Mouse (Mus musculus) lung, postnatal 0 days (tissue): ENCODE measurements around the gene Pomgnt2. TPM values are rescaled to one million over a fixed set of nuclear protein-coding genes. Genes with fewer than 3 reads are reported as not detected.

Source experiments
- ATAC-seq: fragments of 200-750 bp; cut with Nextera tagmentation; 2 replicates; pipeline ENCODE4 v1.8.0; 2017; ENCODE audit warnings: moderate library complexity
- DNase-seq: peaks from one replicate; pipeline ENCODE4 v3.0.0-alpha.2; 2016; ENCODE audit warnings: low spot score
- H3K27ac ChIP-seq: fragments of 300-500 bp; sonication (generic); 2 replicates; pipeline ENCODE4 v1.5.1; 2014; ENCODE audit warnings: antibody characterized with exemption, mild to moderate bottlenecking, low read length, mixed read lengths
- H3K27me3 ChIP-seq: fragments of 300-500 bp; sonication (generic); replicated peaks from 2 replicates; pipeline ENCODE4 v1.6.1; 2014; ENCODE audit warnings: low read length, mixed read lengths; ENCODE audit not compliant: insufficient read depth
- H3K36me3 ChIP-seq: fragments of 300-500 bp; sonication (generic); 2 replicates; pipeline ENCODE4 v1.6.1; 2014; ENCODE audit warnings: low read length, mixed read lengths; ENCODE audit not compliant: insufficient read depth
- H3K4me1 ChIP-seq: fragments of 300-500 bp; sonication (generic); 2 replicates; pipeline ENCODE4 v1.6.1; 2014; ENCODE audit warnings: antibody characterized with exemption, low read depth, low read length, mixed read lengths; ENCODE audit not compliant: insufficient read depth
- H3K4me2 ChIP-seq: fragments of 300-500 bp; sonication (generic); replicated peaks from 2 replicates; pipeline ENCODE4 v1.6.1; 2014; ENCODE audit warnings: low read depth, mild to moderate bottlenecking, low read length, moderate library complexity, mixed read lengths
- H3K4me3 ChIP-seq: fragments of 300-500 bp; sonication (generic); 2 replicates; pipeline ENCODE4 v1.5.1; 2014; ENCODE audit warnings: low read depth, low read length
- H3K9ac ChIP-seq: fragments of 300-500 bp; sonication (generic); replicated peaks from 2 replicates; pipeline ENCODE4 v1.6.1; 2014; ENCODE audit warnings: low read depth, mild to moderate bottlenecking
- H3K9me3 ChIP-seq: fragments of 300-500 bp; sonication (generic); 2 replicates; pipeline ENCODE4 v1.6.1; 2016; ENCODE audit warnings: low read length, mixed read lengths
- CTCF ChIP-seq: IDR thresholded peaks from 2 replicates; pipeline ENCODE4 v1.5.1; 2016; ENCODE audit warnings: antibody characterized with exemption, mild to moderate bottlenecking
- EP300 ChIP-seq: IDR thresholded peaks from 2 replicates; pipeline ENCODE4 v1.6.1; 2016; ENCODE audit warnings: antibody characterized with exemption, mild to moderate bottlenecking, control low read depth
- WGBS: fragments of 180-500 bp; shearing (Covaris S2); extraction: QIAGEN DNeasy Blood & Tissue Kit; methylation state at CpG from one replicate; pipeline ENCODE4 v1.1.7; 2014; 5-methylcytosine and 5-hydroxymethylcytosine counted together
- polyA plus RNA-seq: library from polyadenylated mRNA; unstranded; fragments of >200 nt; fragmentation: Nextera tagmentation; extraction: Ambion mirVana; gene quantifications from 2 replicates; pipeline ENCODE4 v1.2.1, GENCODE M21; 2015

Gene Pomgnt2
- polyA plus RNA-seq, 1 experiment from 2014 or later, result 4.3 TPM

- no peak overlapping the region for H3K27ac ChIP-seq
- H3K4me2 ChIP-seq, result no peak overlapping the region
- no peak for TF ChIP-seq CTCF
- TF ChIP-seq EP300, result no peak
- H3K27me3 ChIP-seq, result no peaks in the 10 kb centered on the region
- H3K4me3 ChIP-seq, result no peak overlapping the region
- no peak overlapping the region for H3K9ac ChIP-seq
- WGBS, result 48% methylated on average over 3 of the region's 3 CpGs
- H3K9me3 ChIP-seq, result no peaks in the 10 kb centered on the region
- no peaks in the 10 kb centered on the region for H3K4me1 ChIP-seq
- ATAC-seq (no peak), DNase-seq (no peak)
- no peaks in the 10 kb centered on the region for H3K36me3 ChIP-seq
Observed at GRCm38 (mm10) chr9:121993047-121993446, 3.9 kb downstream of the Pomgnt2 start.

GRCm38 (mm10) chr9:121991041-121991440 lies 5.9 kb downstream of the Pomgnt2 start:
- Histone ChIP-seq H3K9me3 (no peaks in the 10 kb centered on the region), H3K9ac (no peak overlapping the region), H3K4me2 (no peak overlapping the region), H3K27me3 (no peaks in the 10 kb centered on the region), H3K4me1 (no peaks in the 10 kb centered on the region), H3K36me3 (no peaks in the 10 kb centered on the region), H3K4me3 (no peak overlapping the region), H3K27ac (no peak overlapping the region)
- WGBS, result 55% methylated on average over 5 of the region's 5 CpGs
- no peak for ATAC-seq
- no peak for DNase-seq
- TF ChIP-seq CTCF, result no peak
- no peak for TF ChIP-seq EP300

DNA sequence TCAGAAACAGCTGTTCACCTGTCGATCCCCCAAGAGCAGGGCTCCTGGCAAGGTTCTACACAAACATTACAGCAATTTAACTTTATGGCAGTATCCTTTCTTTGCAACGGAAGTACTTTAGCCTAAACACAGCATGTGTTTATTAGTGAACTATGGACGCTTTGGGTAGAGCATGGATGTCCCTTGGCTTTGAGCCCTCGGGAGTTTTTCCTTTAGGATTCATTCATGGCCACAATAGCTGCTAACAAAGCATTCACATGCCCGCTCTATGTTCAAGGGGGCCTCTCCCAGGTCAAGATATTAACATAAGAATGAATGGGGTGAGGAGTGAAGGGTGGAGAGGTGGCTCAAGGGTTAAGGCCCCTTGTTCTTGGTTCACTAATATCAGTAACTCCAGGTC lies 7.4 kb downstream of the Pomgnt2 start:
- 55% methylated on average over 5 of the region's 5 CpGs for WGBS
- Histone ChIP-seq H3K4me2 (no peak overlapping the region), H3K4me3 (no peak overlapping the region), H3K36me3 (no peaks in the 10 kb centered on the region), H3K27me3 (no peaks in the 10 kb centered on the region), H3K9me3 (no peaks in the 10 kb centered on the region), H3K27ac (no peak overlapping the region), H3K9ac (no peak overlapping the region), H3K4me1 (no peaks in the 10 kb centered on the region)
- TF ChIP-seq CTCF (no peak), EP300 (no peak)
- ATAC-seq (no peak), DNase-seq (no peak)

DNA sequence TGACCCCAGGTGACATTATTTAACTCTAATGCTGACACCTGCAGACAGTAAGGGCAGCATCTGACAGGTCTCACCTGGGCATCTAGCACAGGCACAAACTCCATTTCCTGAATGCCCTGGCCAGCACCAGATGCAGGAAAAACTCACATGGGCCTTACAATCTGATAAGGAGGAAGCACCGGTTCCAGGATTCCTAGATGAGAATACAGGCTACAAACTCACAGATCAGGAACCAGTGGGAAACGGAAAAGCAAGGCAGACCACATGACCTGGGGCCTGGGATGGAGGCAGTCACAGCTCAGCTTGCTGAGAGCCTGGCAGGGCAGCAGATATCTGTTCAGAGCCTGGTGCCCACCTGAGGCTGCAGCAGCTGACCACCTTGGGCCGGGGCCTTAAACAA lies 8.0 kb downstream of the Pomgnt2 start:
- Histone ChIP-seq H3K4me3 (no peak overlapping the region), H3K9me3 (no peaks in the 10 kb centered on the region), H3K9ac (no peak overlapping the region), H3K27me3 (no peaks in the 10 kb centered on the region), H3K4me2 (no peak overlapping the region), H3K36me3 (no peaks in the 10 kb centered on the region), H3K27ac (no peak overlapping the region), H3K4me1 (no peaks in the 10 kb centered on the region)
- TF ChIP-seq CTCF (no peak), EP300 (no peak)
- 62% methylated on average over 3 of the region's 3 CpGs for WGBS
- no peak for DNase-seq
- ATAC-seq, result no peak

DNA sequence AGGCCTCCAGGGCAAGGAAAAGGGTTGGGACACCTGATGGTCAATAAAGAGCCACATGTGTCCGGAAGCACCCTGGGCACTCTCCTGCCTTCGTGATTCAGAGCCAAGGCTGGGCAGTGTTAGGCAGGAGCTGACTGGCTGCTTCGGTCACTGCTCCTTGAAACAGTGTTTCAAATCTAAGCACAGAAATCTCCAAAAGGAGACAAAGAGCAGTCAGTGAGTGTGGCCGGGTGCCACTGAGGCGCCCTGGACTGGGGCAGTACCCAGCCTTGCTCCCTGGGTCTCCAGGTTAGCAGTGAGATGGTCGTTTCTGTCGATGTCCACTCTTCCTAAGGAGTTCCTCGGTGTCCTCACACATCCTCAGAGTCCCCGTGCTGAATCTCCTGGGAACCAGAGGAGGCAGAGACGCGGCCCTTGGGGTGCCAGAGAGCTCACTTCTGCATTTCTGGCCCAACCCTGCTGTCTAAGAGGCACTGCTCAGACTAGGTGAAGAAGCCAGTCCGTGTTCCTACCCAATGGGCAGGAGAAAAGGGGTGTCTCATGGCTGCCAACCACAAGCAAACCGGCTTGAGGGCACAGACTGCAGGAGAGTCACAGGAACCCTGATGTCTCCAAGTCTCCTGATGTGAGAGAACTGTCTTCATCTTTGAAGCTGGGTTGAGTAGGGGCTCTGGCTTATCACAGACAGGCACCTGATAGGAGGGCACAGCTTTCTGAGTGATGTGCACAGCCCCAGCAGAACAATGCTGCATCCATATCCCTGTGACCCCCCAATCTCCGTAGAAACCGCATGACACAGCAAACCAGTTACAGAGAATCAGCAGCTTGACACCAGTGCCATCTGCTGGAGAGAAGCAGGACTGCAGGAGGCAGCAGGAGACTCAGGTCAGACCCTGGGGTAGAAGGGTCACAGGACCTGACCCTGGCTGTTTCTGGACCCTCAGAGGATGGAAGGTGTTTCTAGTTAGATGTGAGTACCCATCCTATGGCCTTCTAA lies 12.1 kb downstream of the Pomgnt2 start:
- no peak overlapping the region for H3K27ac ChIP-seq
- H3K9me3 ChIP-seq, result no peaks in the 10 kb centered on the region
- 68% methylated on average over 15 of the region's 15 CpGs for WGBS
- H3K27me3 ChIP-seq, result no peaks in the 10 kb centered on the region
- peak; percentile 100 for TF ChIP-seq CTCF
- no peak for TF ChIP-seq EP300
- no peaks in the 10 kb centered on the region for H3K36me3 ChIP-seq
- H3K4me3 ChIP-seq, result no peak overlapping the region
- peak; percentile 31 for ATAC-seq
- no peak overlapping the region for H3K9ac ChIP-seq
- H3K4me1 ChIP-seq, result no peaks in the 10 kb centered on the region
- no peak overlapping the region for H3K4me2 ChIP-seq
- DNase-seq, result peak; percentile 68

DNA sequence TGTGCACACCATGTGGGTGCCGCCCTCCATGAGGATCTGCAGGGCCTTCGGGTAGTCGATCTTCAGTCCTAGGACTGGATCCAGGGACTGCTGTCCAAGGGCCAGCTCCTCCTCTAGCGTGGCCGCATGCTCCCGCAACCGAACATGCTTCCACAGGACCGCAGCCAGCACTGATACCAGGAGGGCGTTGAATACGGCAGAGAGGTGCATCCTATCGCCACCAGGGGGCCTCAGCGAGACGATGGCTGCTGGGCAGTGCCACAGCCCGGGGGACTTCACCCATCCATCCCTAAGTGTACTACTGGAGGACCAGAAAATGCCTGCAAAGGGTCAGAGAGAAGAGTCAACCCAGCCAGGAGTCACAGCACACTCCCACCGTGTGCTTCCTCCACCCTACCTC lies 13.4 kb downstream of the Pomgnt2 start:
- ATAC-seq, result peak; percentile 65

More for the DNA sequence above, 13.4 kb downstream of the Pomgnt2 start:
- Histone ChIP-seq H3K9me3 (no peaks in the 10 kb centered on the region), H3K4me2 (no peak overlapping the region), H3K9ac (no peak overlapping the region), H3K27ac (no peak overlapping the region), H3K27me3 (no peaks in the 10 kb centered on the region), H3K36me3 (no peaks in the 10 kb centered on the region), H3K4me3 (no peak overlapping the region), H3K4me1 (no peaks in the 10 kb centered on the region)
- TF ChIP-seq CTCF, result peak; percentile 96
- no peak for TF ChIP-seq EP300
- DNase-seq, result peak; percentile 56
- WGBS, result 31% methylated on average over 15 of the region's 15 CpGs
